Mouse (Mus musculus) kidney, adult 2 months (tissue): Measurements from ENCODE around the gene Zcchc2.

Experiments used
- CTCF ChIP-seq: fragments of 200-500 bp; conservative IDR thresholded peaks from 2 replicates; pipeline ENCODE4 v1.5.1; 2011; ENCODE audit warnings: low read depth, mild to moderate bottlenecking, control low read depth, low read length, moderate library complexity, mixed read lengths; ENCODE audit not compliant: insufficient read depth, insufficient read length
- POLR2A ChIP-seq: fragments of 200-500 bp; IDR thresholded peaks from one replicate; pipeline ENCODE4 v1.6.1; 2011; ENCODE audit warnings: low read depth, low read length, control low read depth

GRCm38 (mm10) chr1:105962852-105963251 lies 27.4 kb upstream of the Zcchc2 start:
- TF ChIP-seq POLR2A (no peak), CTCF (no peak)
